25 mouse cellular contexts compared by ENCODE assay signal in genomic region chr3:129557048-129557447, GRCm38 (mm10). TPM values are rescaled to one million over a fixed set of nuclear protein-coding genes. Genes with fewer than 3 reads are reported as not detected.
A peak's percentile ranks its signal among the peaks of the same experiment; 100 is the strongest.
DNase-seq lines count a peak whose midpoint lies in the region; ATAC-seq and TF ChIP-seq lines count a peak whose summit lies in the region.
"Had no signal": no experiment of that assay in that cellular context is flagged by ENCODE, and none has a peak within 500 bp of the region (broad histone marks: within the 10 kb centered on the region; RNA-seq: fewer than 3 reads in every experiment).

No protein-coding gene starts in this region.

- DNase-seq in kidney, adult 9 months = peak; percentile 43
- DNase-seq in kidney, postnatal 4 days = no peak
- peak; percentile 32 to 43 for DNase-seq in kidney, postnatal 36 days
- no peak for DNase-seq in kidney, adult 18-20 months
- DNase-seq in stomach, postnatal 0 days (ENCODE audit: low spot score) = no peak
- no peak for DNase-seq in embryo, embryonic 10 days (ENCODE audit: low spot score)
- DNase-seq: adrenal gland, adult 8-10 months; adrenal gland, postnatal 25 days; cerebellum, adult 11-12 months; cerebellum, adult 8-10 months; cerebellum, postnatal 10 days; cerebellum, postnatal 36 days; gastrocnemius, postnatal 10 days; gastrocnemius, postnatal 36 days; heart, postnatal 10 days; heart, postnatal 36 days had no signal

- peak overlapping the region; percentile 71; the same call in 1 of the 2 replicates for H3K27ac ChIP-seq in stomach, postnatal 0 days (replicated peaks)
- H3K27ac ChIP-seq: forebrain, embryonic 10.5 days; forebrain, embryonic 13.5 days; heart, embryonic 15.5 days; hindbrain, embryonic 10.5 days; hindbrain, embryonic 13.5 days had no signal

- peaks cover under 1% of the 10 kb centered on the region; the same call in 1 of the 2 replicates for H3K4me1 ChIP-seq in stomach, postnatal 0 days (replicated peaks; ENCODE audit: control insufficient read depth, insufficient read depth)
- H3K4me1 ChIP-seq: hindbrain, embryonic 13.5 days had no signal

- ATAC-seq in stomach, postnatal 0 days (ENCODE audit: low FRiP score, low TSS enrichment) = no peak
- ATAC-seq: activated CD4-positive, CD25-positive, alpha-beta regulatory T cell, adult 4 months; forebrain, embryonic 13.5 days; forebrain, embryonic 16.5 days; hindbrain, embryonic 16.5 days had no signal

- no peak for TF ChIP-seq CTCF in stomach, postnatal 0 days (IDR thresholded peaks at IDR 0.05; ENCODE audit: low read depth)

- 78% methylated on average over 9 of the region's 9 CpGs for WGBS in stomach, postnatal 0 days

- H3K4me3 ChIP-seq in stomach, postnatal 0 days (ENCODE audit: low read depth, low read length) = no peak overlapping the region
- H3K4me3 ChIP-seq: forebrain, embryonic 10.5 days; forebrain, embryonic 13.5 days; heart, embryonic 15.5 days; hindbrain, embryonic 10.5 days; hindbrain, embryonic 13.5 days had no signal

- H3K9me3 ChIP-seq in stomach, postnatal 0 days (ENCODE audit: control insufficient read depth, low read length) = no peaks in the 10 kb centered on the region
- H3K9me3 ChIP-seq: forebrain, embryonic 10.5 days; forebrain, embryonic 13.5 days; heart, embryonic 15.5 days; hindbrain, embryonic 10.5 days; hindbrain, embryonic 13.5 days had no signal

- no peak overlapping the region for H3K4me2 ChIP-seq in stomach, postnatal 0 days (replicated peaks; ENCODE audit: low read depth)
- H3K4me2 ChIP-seq: forebrain, embryonic 13.5 days; heart, embryonic 11.5 days; heart, embryonic 15.5 days; hindbrain, embryonic 13.5 days had no signal

- H3K36me3 ChIP-seq in stomach, postnatal 0 days (ENCODE audit: control insufficient read depth, insufficient read depth, low read length) = no peaks in the 10 kb centered on the region
- H3K36me3 ChIP-seq: heart, embryonic 15.5 days; hindbrain, embryonic 13.5 days had no signal

- no peak overlapping the region for H3K9ac ChIP-seq in stomach, postnatal 0 days (ENCODE audit: low read length)
- H3K9ac ChIP-seq: forebrain, embryonic 13.5 days; heart, embryonic 15.5 days; hindbrain, embryonic 13.5 days had no signal

- no peak for TF ChIP-seq EP300 in stomach, postnatal 0 days (optimal IDR thresholded peaks at IDR 0.05)

- no peaks in the 10 kb centered on the region for H3K27me3 ChIP-seq in stomach, postnatal 0 days (ENCODE audit: control insufficient read depth, insufficient read depth, low read length)
- H3K27me3 ChIP-seq: forebrain, embryonic 13.5 days; heart, embryonic 15.5 days; hindbrain, embryonic 13.5 days had no signal

RNA-seq across cellular contexts. Expression of gene Elovl6, which starts 24.9 kb away (rescaled TPM):
- polyA plus RNA-seq in stomach, postnatal 0 days (2015; fragmentation: Nextera tagmentation; extraction: Ambion mirVana) = 32.9 and 34.2 TPM in 2 replicates

Comparison
In these comparisons a context has a peak if more than half of its experiments do, and no peak if none do; other contexts are left out.
1. DNase-seq: peak in kidney, adult 9 months (single experiment) and kidney, postnatal 36 days (2 of 2); none in kidney, postnatal 4 days (0 of 2), kidney, adult 18-20 months (single experiment), stomach, postnatal 0 days (single experiment) and embryo, embryonic 10 days (single experiment).